Comparison of ENCODE assay signal across 12 mouse cellular contexts in genomic region chr11:68145586-68146455, GRCm38 (mm10).
DNase-seq lines count a peak whose midpoint lies in the region; ATAC-seq lines count a peak whose summit lies in the region.
"Had no signal": no experiment of that assay in that cellular context is flagged by ENCODE, and none has a peak within 500 bp of the region (broad histone marks: within the 10 kb centered on the region; RNA-seq: fewer than 3 reads in every experiment).

No protein-coding gene starts in this region.

- peak; percentile 64; the same call in 1 of the 2 replicates for ATAC-seq in embryonic facial prominence, embryonic 11.5 days (replicated peaks; ENCODE audit: insufficient number of reproducible peaks, low FRiP score, low TSS enrichment, low read depth)
- peak; percentile 57 for ATAC-seq in hindbrain, embryonic 15.5 days (ENCODE audit: low FRiP score, low read depth)
- ATAC-seq in midbrain, embryonic 15.5 days (replicated peaks): peak; percentile 72

- 12% methylated on average over 17 of the region's 17 CpGs for WGBS in embryonic facial prominence, embryonic 11.5 days
- WGBS in hindbrain, embryonic 15.5 days: 11% methylated on average over 17 of the region's 17 CpGs
- 8% methylated on average over 17 of the region's 17 CpGs for WGBS in midbrain, embryonic 15.5 days

- no peak overlapping the region for H3K4me3 ChIP-seq in embryonic facial prominence, embryonic 11.5 days (ENCODE audit: low read depth, low read length)
- H3K4me3 ChIP-seq in hindbrain, embryonic 15.5 days: no peak overlapping the region
- H3K4me3 ChIP-seq in midbrain, embryonic 15.5 days: no peak overlapping the region

- no peak overlapping the region for H3K4me2 ChIP-seq in embryonic facial prominence, embryonic 11.5 days (ENCODE audit: low read depth, low read length)
- H3K4me2 ChIP-seq in hindbrain, embryonic 15.5 days: peak overlapping the region; percentile 10
- H3K4me2 ChIP-seq in midbrain, embryonic 15.5 days: peak overlapping the region; percentile 13

- H3K27ac ChIP-seq in embryonic facial prominence, embryonic 11.5 days (replicated peaks; ENCODE audit: low read depth, low read length): peak overlapping the region; percentile 48
- peak overlapping the region; percentile 75 for H3K27ac ChIP-seq in hindbrain, embryonic 15.5 days (replicated peaks)
- H3K27ac ChIP-seq in midbrain, embryonic 15.5 days: peak overlapping the region; percentile 81

- no peaks in the 10 kb centered on the region for H3K36me3 ChIP-seq in embryonic facial prominence, embryonic 11.5 days (replicated peaks; ENCODE audit: control insufficient read depth, insufficient read depth, low read depth, low read length)
- H3K36me3 ChIP-seq in hindbrain, embryonic 15.5 days: no peaks in the 10 kb centered on the region
- no peaks in the 10 kb centered on the region for H3K36me3 ChIP-seq in midbrain, embryonic 15.5 days (replicated peaks)

- H3K27me3 ChIP-seq in embryonic facial prominence, embryonic 11.5 days (ENCODE audit: control insufficient read depth, insufficient read depth, low read length): no peaks in the 10 kb centered on the region
- H3K27me3 ChIP-seq in hindbrain, embryonic 15.5 days: no peaks in the 10 kb centered on the region
- H3K27me3 ChIP-seq in midbrain, embryonic 15.5 days (replicated peaks): no peaks in the 10 kb centered on the region

- H3K9me3 ChIP-seq in embryonic facial prominence, embryonic 11.5 days (replicated peaks; ENCODE audit: control insufficient read depth, low read length): no peaks in the 10 kb centered on the region
- H3K9me3 ChIP-seq in hindbrain, embryonic 15.5 days: no peaks in the 10 kb centered on the region
- H3K9me3 ChIP-seq in midbrain, embryonic 15.5 days: no peaks in the 10 kb centered on the region
- H3K9me3 ChIP-seq: G1E had no signal

- H3K9ac ChIP-seq in embryonic facial prominence, embryonic 11.5 days (replicated peaks; ENCODE audit: low read length): 0 out of 2 replicates have a peak overlapping the region, but pooled peaks have one; percentile 25
- no peak overlapping the region for H3K9ac ChIP-seq in hindbrain, embryonic 15.5 days
- no peak overlapping the region for H3K9ac ChIP-seq in midbrain, embryonic 15.5 days

- DNase-seq in embryo, embryonic 11 days: peak; percentile 68
- DNase-seq in embryonic facial prominence, embryonic 11.5 days (ENCODE audit: low spot score): peak; percentile 58
- no peak for DNase-seq in adrenal gland, postnatal 10 days
- no peak for DNase-seq in thymus, postnatal 14 days
- DNase-seq in cerebellum, postnatal 25 days: no peak
- no peak for DNase-seq in testis, postnatal 10 days (ENCODE audit: low spot score)
- DNase-seq: adrenal gland, postnatal 36 days; heart, adult 11 months; lung, adult 18-20 months had no signal

- peaks cover 16% of the 10 kb centered on the region for H3K4me1 ChIP-seq in embryonic facial prominence, embryonic 11.5 days (ENCODE audit: control insufficient read depth, insufficient read depth, low read length)
- peaks cover 46% of the 10 kb centered on the region for H3K4me1 ChIP-seq in hindbrain, embryonic 15.5 days (replicated peaks)
- peaks cover 47% of the 10 kb centered on the region for H3K4me1 ChIP-seq in midbrain, embryonic 15.5 days

Comparison
In these comparisons a context has a peak if more than half of its experiments do, and no peak if none do; other contexts are left out.
1. DNase-seq: peak in embryo, embryonic 11 days (single experiment) and embryonic facial prominence, embryonic 11.5 days (single experiment); none in adrenal gland, postnatal 10 days (single experiment), thymus, postnatal 14 days (single experiment), cerebellum, postnatal 25 days (0 of 2) and testis, postnatal 10 days (single experiment).
2. Peak in every context shown above with its lines, with median percentiles within 50 percentile points of each other: ATAC-seq and H3K27ac ChIP-seq.